In genomic region chr1:33892784-33893183, GRCm38 (mm10) we compare ENCODE assay signal across 9 mouse cellular contexts. TPM values are rescaled to one million over a fixed set of nuclear protein-coding genes. Genes with fewer than 3 reads are reported as not detected.
DNase-seq lines count a peak whose midpoint lies in the region; ATAC-seq and TF ChIP-seq lines count a peak whose summit lies in the region.
"Had no signal": no experiment of that assay in that cellular context is flagged by ENCODE, and none has a peak within 500 bp of the region (broad histone marks: within the 10 kb centered on the region; RNA-seq: fewer than 3 reads in every experiment).

No protein-coding gene starts in this region.

- H3K4me3 ChIP-seq in left cerebral cortex, adult 2 months: no peak overlapping the region

- CTCF ChIA-PET in Patski (lab: Charles Lee): interaction anchor here (0.8 to 7.3 kb wide), 4 partner anchors 8 to 72 kb away, joined by 3 to 70 read pairs (median 4); no protein-coding TSS in a partner anchor

- H3K36me3 ChIP-seq in splenic B cell, adult 2 months (ENCODE audit: control insufficient read depth, insufficient read depth, low read length, poor library complexity, severe bottlenecking): no peaks in the 10 kb centered on the region

- H3K27ac ChIP-seq in left cerebral cortex, adult 2 months: no peak overlapping the region
- H3K27ac ChIP-seq: macrophage had no signal

- peak; percentile 86 for TF ChIP-seq CTCF in left cerebral cortex, adult 2 months (IDR thresholded peaks at IDR 0.05)
- peak; percentile 81 for TF ChIP-seq CTCF in Patski (IDR thresholded peaks at IDR 0.05)

- no peak for ATAC-seq in Patski

- DNase-seq in adrenal gland, adult (ENCODE audit: inconsistent age in 2 of 2, low spot score in 1 of 2): peak; percentile 23 to 80
- no peak for DNase-seq in adrenal gland, adult 8-10 months
- DNase-seq in left cerebral cortex, adult 2 months (ENCODE audit: extremely low spot score in 1 of 2, low spot score in 2 of 2): peak; percentile 35 to 52
- DNase-seq in left cerebral cortex, adult 11 months (ENCODE audit: low spot score): no peak
- DNase-seq in Patski (ENCODE audit: low read depth, low spot score): no peak
- DNase-seq in embryo, embryonic 10.5 days (ENCODE audit: low spot score): peak; percentile 61
- peak; percentile 43 to 61 for DNase-seq in left cerebral cortex, postnatal 25 days (ENCODE audit: low spot score in 2 of 2)
- peak; percentile 57 for DNase-seq in splenic B cell, adult 2 months (ENCODE audit: low read depth, low spot score)

- POLR2A ChIA-PET in Patski (lab: Charles Lee): no interaction called here

- intact Hi-C loops in left cerebral cortex, adult 2 months (cut with DNase I): loop anchor here (1.0 kb wide), 1 partner anchor 72 kb away; no protein-coding TSS in a partner anchor
- intact Hi-C loops in left cerebral cortex, postnatal 25 days (cut with DNase I): loop anchor here (2.0 kb wide), 1 partner anchor 72 kb away; no protein-coding TSS in a partner anchor

- in situ Hi-C loops in Patski (cut with MboI; ENCODE audit: low pct_unique_long_range_greater_than_20kb): loop anchor here (5.0 to 10.0 kb wide), 2 partner anchors 70 to 228 kb away; partner anchors contain the start of gene Prim2

- no peaks in the 10 kb centered on the region for H3K27me3 ChIP-seq in Patski
- no peaks in the 10 kb centered on the region for H3K27me3 ChIP-seq in splenic B cell, adult 2 months (ENCODE audit: control insufficient read depth, insufficient read depth, low read length, poor library complexity, severe bottlenecking)

RNA-seq across cellular contexts. Expression of gene Bend6, which starts 14.8 kb away (rescaled TPM):
- total RNA-seq in adrenal gland, adult 8-10 months (2022): 1 to 10 TPM; 1.2 to 2.4 (median 1.4) TPM
- 100 to 1,000 TPM; 135 to 139 TPM for total RNA-seq in left cerebral cortex, adult 2 months (2021)
- polyA plus RNA-seq in Patski (2021): 3.5 TPM
- total RNA-seq in left cerebral cortex, postnatal 25 days (2021): 100 to 1,000 TPM; 123 to 127 TPM

RNA-seq across cellular contexts. Expression of gene Dst, which starts 15.2 kb away (rescaled TPM):
- 100 to 1,000 TPM; 141 to 240 (median 190) TPM for total RNA-seq in adrenal gland, adult 8-10 months (2022)
- 100 to 1,000 TPM; 264 to 266 TPM for total RNA-seq in left cerebral cortex, adult 2 months (2021)
- polyA plus RNA-seq in Patski (2021): 176 TPM
- 100 to 1,000 TPM; 237 to 263 TPM for total RNA-seq in left cerebral cortex, postnatal 25 days (2021)

Comparison
In these comparisons a context has a peak if more than half of its experiments do, and no peak if none do; other contexts are left out.
1. DNase-seq: peak in adrenal gland, adult (2 of 2), left cerebral cortex, adult 2 months (2 of 2), embryo, embryonic 10.5 days (single experiment), left cerebral cortex, postnatal 25 days (2 of 2) and splenic B cell, adult 2 months (single experiment); none in adrenal gland, adult 8-10 months (single experiment), left cerebral cortex, adult 11 months (single experiment) and Patski (single experiment).
2. RNA of gene Bend6, which starts 14.8 kb away (total RNA-seq): 135 to 139 TPM in left cerebral cortex, adult 2 months and 123 to 127 TPM in left cerebral cortex, postnatal 25 days; 1.2 to 2.4 TPM in adrenal gland, adult 8-10 months; every median in the first group is over 10 times any median in the second.